Mouse (Mus musculus): Measurements from ENCODE around the gene Opalin.

Gene Opalin

DNA sequence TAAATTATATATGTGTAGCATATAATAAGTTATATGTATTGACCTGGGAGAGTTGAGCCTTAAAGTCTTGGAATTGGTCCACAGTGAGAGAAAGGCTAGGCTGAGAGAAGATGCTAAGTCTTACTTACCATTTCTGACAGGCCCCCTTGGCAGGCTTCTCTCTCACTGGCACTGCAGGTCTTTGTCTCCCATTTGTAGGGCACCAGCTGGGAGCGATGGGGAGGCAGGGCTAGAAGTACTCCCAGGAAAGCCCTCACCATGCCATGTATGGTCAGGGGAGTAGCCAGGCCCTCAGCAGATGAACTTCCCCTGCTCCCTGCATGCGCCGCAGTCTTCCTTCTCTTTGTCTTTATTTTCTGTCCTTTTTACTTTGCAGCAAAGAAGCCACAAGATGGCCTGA is at the start of gene Opalin:
Opalin (minus strand) TSS at position 208 of the 400 bp plus-strand sequence.
- DNase-seq: no peak

DNA sequence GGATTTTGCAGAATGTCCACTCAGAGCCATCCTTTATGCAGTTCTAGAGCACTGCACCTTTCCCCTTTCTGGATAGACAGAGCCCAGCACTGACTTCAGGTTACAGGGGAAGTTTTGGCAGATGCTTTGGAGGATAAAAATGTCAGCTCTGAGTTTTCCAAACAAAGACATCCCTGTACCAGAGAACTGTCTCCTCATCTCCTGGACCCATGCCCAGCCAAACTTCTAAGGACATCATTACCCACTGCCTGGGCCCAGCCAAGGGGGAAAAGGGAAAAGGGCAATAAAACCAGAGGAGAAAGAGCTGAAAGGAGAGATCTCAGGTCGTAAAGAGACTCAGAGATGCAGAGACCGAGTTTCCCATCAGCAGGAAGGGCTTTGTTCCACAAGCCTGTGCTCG is 46.1 kb upstream of the Opalin start:
- no peak for DNase-seq

- no peak for DNase-seq
Observed at GRCm38 (mm10) chr19:41119924-41120323, 43.0 kb upstream of the Opalin start.

DNA sequence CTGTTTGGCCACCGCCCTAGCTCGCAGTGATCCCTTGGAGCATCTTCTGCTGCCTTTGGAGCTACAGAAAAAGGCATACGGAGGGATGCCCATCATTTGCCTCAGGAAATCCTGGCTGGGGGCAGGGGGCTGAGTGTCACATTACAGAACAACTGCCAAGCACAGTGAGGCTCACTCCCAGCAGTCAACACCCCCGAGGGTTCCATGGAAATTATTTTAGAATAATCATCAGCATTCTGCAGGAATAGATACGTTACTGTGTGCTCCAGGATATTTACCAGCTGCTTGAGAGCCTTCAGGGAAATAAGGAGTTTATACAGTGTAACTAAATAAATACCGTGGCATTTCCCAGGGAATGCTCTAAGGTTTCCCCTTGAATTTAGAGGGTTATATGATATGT is 41.4 kb upstream of the Opalin start:
- no peak for DNase-seq

GRCm38 (mm10) chr19:41117334-41117733 is 40.4 kb upstream of the Opalin start:
- no peak for DNase-seq

DNA sequence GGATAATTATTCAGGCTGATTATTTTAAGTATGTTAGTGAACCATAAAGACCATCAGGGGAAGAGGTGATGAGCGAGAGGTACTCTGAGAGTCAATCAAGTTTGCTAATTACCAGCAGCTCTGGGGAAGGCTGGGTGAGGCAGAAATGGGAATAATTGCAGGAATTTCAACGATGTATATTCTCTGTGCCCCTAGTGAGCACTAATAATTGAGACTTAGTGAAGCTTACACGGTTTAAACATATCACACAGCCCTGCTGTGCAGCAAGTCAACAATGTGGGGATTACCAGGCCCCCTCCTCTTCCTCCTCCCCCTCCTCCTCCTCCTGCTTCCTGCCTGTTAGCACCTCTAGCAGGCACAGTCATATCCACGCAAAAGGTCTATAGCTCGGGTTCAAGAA is 37.7 kb upstream of the Opalin start:
- DNase-seq: no peak

GRCm38 (mm10) chr19:41113911-41114531 is 37.1 kb upstream of the Opalin start:
- DNase-seq: no peak

DNA sequence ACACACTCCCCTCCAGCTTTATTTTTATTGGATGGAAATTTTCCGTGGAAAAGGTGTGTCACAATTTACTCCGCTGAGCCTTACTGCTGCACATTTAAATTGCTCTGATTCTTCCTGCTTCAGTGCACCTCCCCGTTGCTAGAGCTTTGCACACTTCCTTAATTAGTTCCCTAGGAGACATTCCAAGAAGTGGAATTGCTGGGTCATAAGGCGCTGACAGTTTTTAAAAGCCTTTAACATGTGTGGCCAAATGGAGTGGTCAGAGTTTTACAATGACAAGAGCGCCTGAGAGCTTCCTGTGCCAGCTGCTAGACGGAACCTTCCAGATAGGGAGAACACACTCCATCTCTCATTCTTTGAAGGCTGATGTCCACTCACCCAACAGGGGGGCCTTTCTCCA is 35.7 kb upstream of the Opalin start:
- DNase-seq: no peak

GRCm38 (mm10) chr19:41109991-41110390 is 33.1 kb upstream of the Opalin start:
- DNase-seq: no peak

- DNase-seq: no peak
Observed at GRCm38 (mm10) chr19:41109496-41109895, 32.6 kb upstream of the Opalin start.

- DNase-seq: no peak
Observed at GRCm38 (mm10) chr19:41108666-41109065, 31.8 kb upstream of the Opalin start.

DNA sequence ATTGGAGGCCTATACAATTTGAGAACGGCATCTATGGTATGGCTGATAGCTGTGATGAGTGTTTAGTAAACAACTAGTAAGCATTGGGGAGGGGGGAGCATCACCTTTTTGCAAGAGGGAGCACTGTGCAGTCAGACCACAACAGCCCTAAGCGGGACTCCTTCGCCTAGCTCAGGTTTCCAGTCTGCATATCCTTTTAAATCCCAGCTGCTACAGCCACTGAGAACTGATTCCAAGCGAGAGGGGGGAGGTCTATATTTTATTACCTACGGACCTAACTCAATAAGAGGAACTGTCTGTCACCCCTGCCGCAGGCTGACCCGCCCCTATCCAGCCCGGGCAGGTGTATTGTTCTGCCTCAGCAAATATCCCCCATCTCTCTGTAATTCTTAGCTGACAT is 30.6 kb upstream of the Opalin start:
- no peak for DNase-seq

- peak; percentile 16 for DNase-seq
Observed at GRCm38 (mm10) chr19:41104922-41105321, 28.0 kb upstream of the Opalin start.

DNA sequence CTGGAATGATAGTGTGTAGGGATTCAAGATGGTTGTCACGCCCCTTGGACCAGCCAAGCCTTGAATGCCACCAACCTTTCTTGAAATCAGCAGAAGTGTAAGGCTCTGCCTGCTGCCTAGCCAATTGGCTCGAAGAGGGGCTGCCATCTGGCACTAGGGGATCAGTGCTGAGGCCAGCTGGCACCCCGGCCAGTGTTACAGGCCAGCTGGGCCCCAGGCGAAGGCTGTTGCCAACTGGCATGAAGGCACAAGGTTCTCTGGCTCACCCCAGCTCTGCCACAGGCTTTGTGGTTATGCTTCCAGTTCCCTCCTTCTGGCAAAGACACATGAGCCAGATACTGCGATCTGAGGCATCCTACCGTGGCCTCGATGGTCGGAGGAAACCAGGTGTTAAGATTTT is 24.5 kb upstream of the Opalin start:
- no peak for DNase-seq

DNA sequence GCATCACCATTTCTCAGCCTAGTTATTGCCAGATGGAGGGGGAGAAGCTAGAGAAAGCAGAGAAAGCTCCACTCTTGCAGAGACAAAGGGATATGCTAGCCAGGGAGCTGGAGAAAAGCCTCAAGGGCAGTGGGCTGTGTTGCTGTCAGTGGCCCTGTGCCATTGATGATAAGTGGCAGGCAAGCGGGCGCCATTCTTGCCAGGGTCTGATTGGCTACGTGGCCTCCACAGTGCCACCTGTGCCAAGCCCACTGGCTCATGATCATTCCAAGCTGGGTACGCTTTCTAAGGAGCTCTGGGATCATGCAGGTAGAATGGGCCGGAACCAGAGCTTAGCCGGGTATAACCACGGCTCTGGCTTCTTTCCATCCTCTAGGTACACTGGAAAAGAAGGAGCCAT is 23.9 kb upstream of the Opalin start:
- no peak for DNase-seq

- no peak for DNase-seq
Observed at GRCm38 (mm10) chr19:41097038-41097437, 20.1 kb upstream of the Opalin start.

GRCm38 (mm10) chr19:41091901-41092300 is 15.0 kb upstream of the Opalin start:
- no peak for DNase-seq

DNA sequence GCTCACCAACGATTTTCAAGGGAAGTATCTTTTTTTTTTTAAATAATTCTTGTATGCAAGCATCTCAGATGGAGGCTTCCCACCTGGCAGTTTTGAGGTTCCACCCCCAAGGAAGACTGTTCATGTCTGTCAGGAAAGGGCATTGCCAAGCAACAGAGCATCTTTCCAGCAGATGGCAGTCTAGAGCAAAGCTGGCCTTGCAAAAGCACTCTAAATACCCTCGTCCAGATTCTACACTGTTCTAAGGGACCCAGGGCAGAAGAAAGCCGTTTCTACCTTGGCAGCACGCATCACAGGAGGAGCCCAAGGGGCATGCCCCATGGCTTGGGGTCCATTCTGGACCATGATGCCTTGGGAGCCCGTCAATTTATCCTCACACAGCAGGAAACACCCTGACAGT is 12.9 kb upstream of the Opalin start:
- peak; percentile 52 for DNase-seq

DNA sequence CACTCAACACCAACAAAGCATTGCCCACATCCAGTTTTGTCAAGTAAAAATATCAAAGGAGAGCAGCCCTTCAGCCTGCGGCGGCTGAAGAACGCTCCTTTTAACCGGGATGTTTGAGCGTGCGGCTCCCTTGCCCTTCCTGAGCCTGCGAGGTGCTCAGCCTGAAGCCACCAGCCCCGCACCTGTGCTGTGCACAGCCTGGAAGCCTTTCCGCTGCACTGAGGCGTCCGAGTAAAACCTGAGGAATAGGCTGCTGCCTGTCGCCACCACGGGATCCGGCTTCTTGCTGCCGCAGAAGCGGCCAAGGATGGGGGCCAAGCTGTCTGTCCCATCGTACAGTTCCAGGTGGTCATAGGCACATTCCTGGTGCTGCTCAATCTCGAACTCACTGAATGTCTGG is 11.6 kb upstream of the Opalin start:
- DNase-seq: peak; percentile 33

GRCm38 (mm10) chr19:41087901-41088300 is 11.0 kb upstream of the Opalin start:
- no peak for DNase-seq

DNA sequence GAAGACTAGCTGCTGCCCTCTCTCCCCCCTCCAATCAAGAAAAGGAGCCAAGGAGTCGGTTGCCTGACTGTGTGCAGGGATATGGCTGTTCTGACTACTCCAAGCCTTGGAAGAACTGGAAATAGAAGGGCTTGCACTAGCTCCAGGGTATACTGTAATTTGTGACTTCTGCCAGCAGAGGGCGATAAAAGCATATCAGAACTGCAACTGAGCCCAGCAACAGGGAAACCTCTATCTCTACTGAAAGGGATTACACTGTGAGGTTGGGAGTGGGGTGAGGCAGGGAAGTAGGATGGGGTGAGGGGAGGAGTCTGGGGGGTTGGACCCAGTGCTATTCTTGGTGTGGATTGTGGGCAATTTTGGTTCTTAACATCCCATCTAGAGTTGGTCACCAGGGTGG is 9.8 kb upstream of the Opalin start:
- DNase-seq: peak; percentile 69

DNA sequence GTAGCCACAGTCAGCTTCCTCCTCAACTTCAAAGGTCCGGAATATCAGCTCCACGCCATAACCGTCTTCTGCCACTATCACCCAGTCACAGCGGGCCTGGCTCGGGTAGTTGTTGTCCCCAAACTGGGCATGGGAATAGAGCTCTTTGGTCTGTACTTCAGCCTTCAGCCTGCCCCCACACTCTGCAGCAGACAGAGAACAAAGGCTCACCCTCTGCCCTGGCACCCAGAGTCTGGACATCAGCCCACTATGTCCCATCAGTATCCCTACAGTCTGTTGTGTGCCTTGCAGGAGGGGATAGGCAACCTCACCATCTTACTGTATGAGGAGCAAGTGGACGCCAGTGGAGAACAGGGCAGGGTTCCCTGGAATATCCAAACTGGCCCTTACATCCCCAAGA is 9.4 kb upstream of the Opalin start:
- DNase-seq: no peak

GRCm38 (mm10) chr19:41083646-41084045 is 6.7 kb upstream of the Opalin start:
- no peak for DNase-seq

DNA sequence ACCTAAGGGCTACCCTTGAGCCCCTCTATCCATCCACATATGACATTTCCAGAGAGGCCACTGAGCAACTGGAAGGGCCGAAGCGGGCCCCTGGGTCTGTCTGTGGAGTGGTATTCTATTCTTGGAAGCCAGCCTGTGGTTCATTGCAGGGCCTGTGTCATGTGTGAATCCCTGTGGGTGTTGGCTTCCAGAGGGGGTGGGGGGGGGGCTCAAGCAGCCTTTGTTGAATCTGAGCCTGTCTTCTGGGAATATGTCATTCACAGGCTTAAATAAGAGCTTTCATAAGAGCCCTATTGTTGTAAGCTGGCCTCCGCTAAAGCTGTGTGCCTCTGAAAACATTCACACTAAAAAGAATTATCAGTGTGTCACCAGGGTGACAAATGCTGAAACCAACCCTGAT is 4.7 kb upstream of the Opalin start:
- DNase-seq: no peak

DNA sequence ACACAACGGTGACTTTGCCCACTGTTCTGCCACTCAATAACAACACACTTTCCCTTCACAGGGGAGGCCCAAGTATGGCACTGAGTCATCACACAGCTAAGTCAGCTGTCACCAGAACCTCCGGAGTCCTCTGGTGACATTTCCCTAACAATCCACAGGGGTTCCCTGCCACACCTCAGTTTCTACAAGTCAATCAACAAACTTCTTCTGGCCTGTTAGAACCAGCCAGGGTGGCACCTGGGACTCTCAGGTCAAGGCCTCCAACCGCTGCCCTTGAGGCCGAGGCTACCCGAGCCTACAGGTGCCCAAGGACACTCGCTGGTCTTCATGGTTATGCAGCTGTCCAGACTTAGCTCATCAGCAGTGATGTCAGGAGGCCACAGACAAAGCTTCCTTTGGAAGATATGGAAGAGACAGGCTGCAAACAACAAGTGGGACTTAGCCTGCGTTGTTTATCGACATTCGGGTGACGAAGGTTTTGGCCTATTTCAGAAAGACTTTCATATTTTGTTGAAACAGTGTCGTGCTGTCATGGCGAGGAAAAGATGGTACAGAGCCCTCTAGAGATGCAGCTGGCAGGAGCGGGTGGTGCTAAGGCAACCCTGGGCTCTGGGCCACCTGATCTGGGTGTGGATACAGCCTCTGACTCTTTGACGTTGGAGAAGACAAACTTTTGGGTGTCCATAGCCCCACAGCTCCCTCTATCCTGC is 3.0 kb downstream of the Opalin start:
- DNase-seq: no peak

All from thymus, postnatal 25 days (tissue).